ENCODE assay signal across 14 mouse cellular contexts in the genomic region with DNA sequence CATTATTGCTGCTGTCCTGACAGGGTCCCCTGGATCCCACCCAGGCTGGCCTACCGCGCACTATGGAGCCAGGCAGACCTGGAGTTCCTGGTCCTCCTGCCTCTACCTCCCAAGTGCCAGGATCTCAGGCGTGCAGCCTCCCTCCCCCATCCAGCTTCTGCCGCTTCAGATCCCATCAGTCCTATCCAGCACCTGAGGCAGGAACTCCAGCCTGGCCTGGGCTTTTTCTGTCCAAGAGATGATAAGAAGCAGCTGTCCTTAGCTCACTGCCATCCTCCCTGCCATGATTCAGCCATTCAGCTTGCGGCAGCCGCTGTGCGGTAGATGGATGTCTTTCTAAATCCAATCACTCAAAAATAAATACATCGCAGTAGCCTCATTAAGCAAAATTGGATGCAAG. TPM values are rescaled to one million over a fixed set of nuclear protein-coding genes. Genes with fewer than 3 reads are reported as not detected.
DNase-seq lines count a peak whose midpoint lies in the region; ATAC-seq and TF ChIP-seq lines count a peak whose summit lies in the region.
"Had no signal": no experiment of that assay in that cellular context is flagged by ENCODE, and none has a peak within 500 bp of the region (broad histone marks: within the 10 kb centered on the region; RNA-seq: fewer than 3 reads in every experiment).

No protein-coding gene starts in this region.

- H3K79me2 ChIP-seq in heart, adult 2 months (replicated peaks; ENCODE audit: control insufficient read depth, insufficient read depth, low read length), result no peaks in the 10 kb centered on the region

- 0 out of 2 replicates have a peak, but pooled peaks cover 4% of the 10 kb centered on the region for H3K27me3 ChIP-seq in heart, embryonic 15.5 days
- H3K27me3 ChIP-seq in heart, adult 2 months (ENCODE audit: control insufficient read depth, insufficient read depth, low read length), result no peaks in the 10 kb centered on the region
- H3K27me3 ChIP-seq in embryonic facial prominence, embryonic 10.5 days (replicated peaks; ENCODE audit: low read depth, poor library complexity, severe bottlenecking), result no peaks in the 10 kb centered on the region
- H3K27me3 ChIP-seq in midbrain, embryonic 15.5 days (replicated peaks), result no peaks in the 10 kb centered on the region
- no peaks in the 10 kb centered on the region for H3K27me3 ChIP-seq in kidney, embryonic 16.5 days (ENCODE audit: insufficient read depth, low read length)
- H3K27me3 ChIP-seq: CH12.LX had no signal

- no peak for DNase-seq in heart, adult 2 months
- peak; percentile 60 for DNase-seq in MN1 (ENCODE audit: low spot score)
- DNase-seq in embryonic facial prominence, embryonic 10.5 days (ENCODE audit: low spot score), result peak; percentile 15
- no peak for DNase-seq in kidney, postnatal 25 days
- DNase-seq: cerebellum, adult 2 months; kidney, postnatal 4 days; liver, embryonic 13.5 days had no signal

- no peaks in the 10 kb centered on the region for H3K9me3 ChIP-seq in heart, embryonic 15.5 days (replicated peaks)
- H3K9me3 ChIP-seq in embryonic facial prominence, embryonic 10.5 days, result no peaks in the 10 kb centered on the region
- no peaks in the 10 kb centered on the region for H3K9me3 ChIP-seq in midbrain, embryonic 15.5 days
- no peaks in the 10 kb centered on the region for H3K9me3 ChIP-seq in kidney, embryonic 16.5 days (ENCODE audit: low read length)
- H3K9me3 ChIP-seq: heart, embryonic 10.5 days; liver, embryonic 13.5 days had no signal

- peaks cover 2% of the 10 kb centered on the region; the same call in 1 of the 2 replicates for H3K4me1 ChIP-seq in heart, embryonic 15.5 days (replicated peaks)
- H3K4me1 ChIP-seq in heart, adult 2 months (ENCODE audit: control insufficient read depth, insufficient read depth, low read length), result no peaks in the 10 kb centered on the region
- peaks cover 17% of the 10 kb centered on the region for H3K4me1 ChIP-seq in embryonic facial prominence, embryonic 10.5 days
- H3K4me1 ChIP-seq in midbrain, embryonic 15.5 days, result peaks cover 10% of the 10 kb centered on the region
- no peaks in the 10 kb centered on the region for H3K4me1 ChIP-seq in kidney, embryonic 16.5 days (ENCODE audit: insufficient read depth, low read length)

- no peak overlapping the region for H3K4me3 ChIP-seq in heart, embryonic 15.5 days
- H3K4me3 ChIP-seq in heart, adult 2 months, result no peak overlapping the region
- H3K4me3 ChIP-seq in embryonic facial prominence, embryonic 10.5 days, result no peak overlapping the region
- no peak overlapping the region for H3K4me3 ChIP-seq in midbrain, embryonic 15.5 days
- no peak overlapping the region for H3K4me3 ChIP-seq in kidney, embryonic 16.5 days (ENCODE audit: low read length)
- H3K4me3 ChIP-seq: heart, embryonic 10.5 days; liver, embryonic 13.5 days had no signal

- WGBS in heart, embryonic 15.5 days, result 53% methylated on average over 8 of the region's 8 CpGs
- WGBS in heart, adult 2 months, result 60% methylated on average over 8 of the region's 8 CpGs
- 73% methylated on average over 8 of the region's 8 CpGs for WGBS in embryonic facial prominence, embryonic 10.5 days
- 51% methylated on average over 8 of the region's 8 CpGs for WGBS in midbrain, embryonic 15.5 days
- 71% methylated on average over 8 of the region's 8 CpGs for WGBS in kidney, embryonic 16.5 days

- intact Hi-C loops in heart, adult 2 months (cut with DNase I), result no loop called here

- no peak for TF ChIP-seq EP300 in heart, adult 2 months (IDR thresholded peaks at IDR 0.05; ENCODE audit: insufficient read depth, low read depth, low read length)

- no peaks in the 10 kb centered on the region for H3K36me3 ChIP-seq in heart, embryonic 15.5 days
- H3K36me3 ChIP-seq in heart, adult 2 months (ENCODE audit: control insufficient read depth, insufficient read depth, low read length), result no peaks in the 10 kb centered on the region
- no peaks in the 10 kb centered on the region for H3K36me3 ChIP-seq in embryonic facial prominence, embryonic 10.5 days (replicated peaks)
- no peaks in the 10 kb centered on the region for H3K36me3 ChIP-seq in midbrain, embryonic 15.5 days (replicated peaks)
- H3K36me3 ChIP-seq in kidney, embryonic 16.5 days (ENCODE audit: insufficient read depth, low read length), result no peaks in the 10 kb centered on the region
- H3K36me3 ChIP-seq: heart, embryonic 10.5 days; liver, embryonic 13.5 days had no signal

- H3K27ac ChIP-seq in heart, embryonic 15.5 days, result no peak overlapping the region
- H3K27ac ChIP-seq in heart, adult 2 months, result no peak overlapping the region
- H3K27ac ChIP-seq in embryonic facial prominence, embryonic 10.5 days (replicated peaks), result 0 out of 2 replicates have a peak overlapping the region, but pooled peaks have one; percentile 2
- H3K27ac ChIP-seq in midbrain, embryonic 15.5 days, result no peak overlapping the region
- no peak overlapping the region for H3K27ac ChIP-seq in kidney, embryonic 16.5 days (ENCODE audit: low read length)
- H3K27ac ChIP-seq: heart, embryonic 10.5 days; liver, embryonic 13.5 days; stomach, postnatal 0 days had no signal

- 0 out of 2 replicates have a peak overlapping the region, but pooled peaks have one; percentile 12 for H3K9ac ChIP-seq in heart, embryonic 15.5 days
- H3K9ac ChIP-seq in heart, adult 2 months (ENCODE audit: low read depth, low read length), result no peak overlapping the region
- H3K9ac ChIP-seq in midbrain, embryonic 15.5 days, result no peak overlapping the region
- no peak overlapping the region for H3K9ac ChIP-seq in kidney, embryonic 16.5 days (replicated peaks; ENCODE audit: low read length)
- H3K9ac ChIP-seq: liver, embryonic 13.5 days had no signal

- no peak for TF ChIP-seq CTCF in heart, adult 2 months (IDR thresholded peaks at IDR 0.05)

- H3K4me2 ChIP-seq in heart, embryonic 15.5 days, result no peak overlapping the region
- H3K4me2 ChIP-seq in midbrain, embryonic 15.5 days, result peak overlapping the region; percentile 20; the same call in 1 of the 2 replicates
- H3K4me2 ChIP-seq in kidney, embryonic 16.5 days (replicated peaks; ENCODE audit: low read depth, low read length), result no peak overlapping the region
- H3K4me2 ChIP-seq: liver, embryonic 13.5 days had no signal

- TF ChIP-seq POLR2A in heart, adult 2 months (IDR thresholded peaks at IDR 0.05; ENCODE audit: insufficient read depth, low read depth, low read length), result no peak

- ATAC-seq in heart, embryonic 15.5 days (replicated peaks; ENCODE audit: insufficient number of reproducible peaks, insufficient read depth, low FRiP score, low read depth), result no peak; the same call in 1 of the 2 replicates
- ATAC-seq in midbrain, embryonic 15.5 days (replicated peaks), result 0 out of 2 replicates have a peak, but pooled peaks have one; percentile 20
- no peak for ATAC-seq in kidney, embryonic 16.5 days (ENCODE audit: low FRiP score, low TSS enrichment)
- ATAC-seq: inflammation-experienced regulatory T-cells, adult 6 months had no signal

RNA-seq across cellular contexts. Expression of a gene that starts 35.1 kb away (rescaled TPM):
- polyA plus RNA-seq in heart, embryonic 15.5 days (2015; fragmentation: Nextera tagmentation; extraction: Ambion mirVana), result 210 and 237 TPM in 2 replicates
- 100 to 1,000 TPM; 213 to 237 TPM for total RNA-seq in heart, adult 2 months (2021)
- polyA plus RNA-seq in heart, adult 2 months (2012; rRNA removed), result 205 and 285 TPM in 2 replicates
- polyA plus RNA-seq in embryonic facial prominence, embryonic 10.5 days (2016; fragmentation: Nextera tagmentation; extraction: Ambion mirVana), result 227 and 234 TPM in 2 replicates
- 138 and 149 TPM in 2 replicates for polyA plus RNA-seq in midbrain, embryonic 15.5 days (2015; fragmentation: Nextera tagmentation; extraction: Ambion mirVana)
- 238 and 253 TPM in 2 replicates for polyA plus RNA-seq in kidney, embryonic 16.5 days (2015; fragmentation: Nextera tagmentation; extraction: Ambion mirVana)

RNA-seq across cellular contexts. Expression of a gene that starts 41.7 kb away (rescaled TPM):
- 1.5 TPM in 2 replicates for polyA plus RNA-seq in heart, embryonic 15.5 days (2015; fragmentation: Nextera tagmentation; extraction: Ambion mirVana)
- total RNA-seq in heart, adult 2 months (2021), result under 1 TPM; 0.34 to 0.55 TPM
- 0.41 and 0.47 TPM in 2 replicates for polyA plus RNA-seq in heart, adult 2 months (2012; rRNA removed)
- polyA plus RNA-seq in embryonic facial prominence, embryonic 10.5 days (2016; fragmentation: Nextera tagmentation; extraction: Ambion mirVana), result 1.9 and 2.0 TPM in 2 replicates
- polyA plus RNA-seq in midbrain, embryonic 15.5 days (2015; fragmentation: Nextera tagmentation; extraction: Ambion mirVana), result 1.4 and 1.5 TPM in 2 replicates
- 0.30 and 0.41 TPM in 2 replicates for polyA plus RNA-seq in kidney, embryonic 16.5 days (2015; fragmentation: Nextera tagmentation; extraction: Ambion mirVana)
- total RNA-seq: CH12.LX had no signal
- polyA plus RNA-seq: inflammation-experienced regulatory T-cells, adult 6 months had no signal

RNA-seq across cellular contexts. Expression of a gene that starts 58.6 kb away (rescaled TPM):
- polyA plus RNA-seq in heart, embryonic 15.5 days (2015; fragmentation: Nextera tagmentation; extraction: Ambion mirVana), result 18.1 and 23.2 TPM in 2 replicates
- total RNA-seq in heart, adult 2 months (2021), result 10 to 100 TPM in 1 of 2 experiments, 1 to 10 TPM in 1; 9.4 to 10.2 TPM
- polyA plus RNA-seq in heart, adult 2 months (2012; rRNA removed), result 16.7 and 22.1 TPM in 2 replicates
- polyA plus RNA-seq in embryonic facial prominence, embryonic 10.5 days (2016; fragmentation: Nextera tagmentation; extraction: Ambion mirVana), result 16.4 and 16.9 TPM in 2 replicates
- 20.2 and 21.9 TPM in 2 replicates for polyA plus RNA-seq in midbrain, embryonic 15.5 days (2015; fragmentation: Nextera tagmentation; extraction: Ambion mirVana)
- polyA plus RNA-seq in kidney, embryonic 16.5 days (2015; fragmentation: Nextera tagmentation; extraction: Ambion mirVana), result 17.9 and 19.2 TPM in 2 replicates

Comparison
In these comparisons a context has a peak if more than half of its experiments do, and no peak if none do; other contexts are left out.
1. DNase-seq: peak in MN1 (single experiment) and embryonic facial prominence, embryonic 10.5 days (single experiment); none in heart, adult 2 months (0 of 2) and kidney, postnatal 25 days (0 of 2).